Mouse (Mus musculus) forebrain, embryonic 10.5 days (tissue): ENCODE results near the gene Slc9a2. TPM values are rescaled to one million over a fixed set of nuclear protein-coding genes. Genes with fewer than 3 reads are reported as not detected.
A peak's percentile ranks its signal among the peaks of the same experiment; 100 is the strongest.

ENCODE experiments used
- DNase-seq: peaks from one replicate; pipeline ENCODE4 v3.0.0-alpha.2; 2017; ENCODE audit warnings: low spot score; ENCODE audit errors: extremely low spot score
- H3K27ac ChIP-seq: fragments of 300-500 bp; sonication (generic); 2 replicates; pipeline ENCODE4 v1.5.1; 2016; ENCODE audit warnings: mild to moderate bottlenecking
- H3K27me3 ChIP-seq: fragments of 300-500 bp; sonication (generic); 2 replicates; pipeline ENCODE4 v1.6.1; 2016; ENCODE audit warnings: mild to moderate bottlenecking; ENCODE audit not compliant: poor library complexity, severe bottlenecking
- H3K36me3 ChIP-seq: fragments of 300-500 bp; sonication (generic); replicated peaks from 2 replicates; pipeline ENCODE4 v1.6.1; 2016; ENCODE audit warnings: mild to moderate bottlenecking, moderate library complexity
- H3K4me1 ChIP-seq: fragments of 300-500 bp; sonication (generic); 2 replicates; pipeline ENCODE4 v1.6.1; 2016
- H3K4me3 ChIP-seq: fragments of 300-500 bp; sonication (generic); 2 replicates; pipeline ENCODE4 v1.5.1; 2016; ENCODE audit warnings: mild to moderate bottlenecking, moderate library complexity
- H3K9me3 ChIP-seq: fragments of 300-500 bp; sonication (generic); 2 replicates; pipeline ENCODE4 v1.6.1; 2016; ENCODE audit warnings: mild to moderate bottlenecking, moderate library complexity
- WGBS: fragments of 180-500 bp; shearing (Covaris S2); methylation state at CpG from one replicate; pipeline ENCODE4 v1.1.7; 2016; 5-methylcytosine and 5-hydroxymethylcytosine counted together
- polyA plus RNA-seq: library from polyadenylated mRNA; unstranded; fragments of >200 nt; fragmentation: Nextera tagmentation; extraction: Ambion mirVana; gene quantifications from 2 replicates; pipeline ENCODE4 v1.2.1, GENCODE M21; 2016

Gene Slc9a2
- polyA plus RNA-seq, 1 experiment from 2014 or later: not detected

- WGBS: 70% methylated on average over 2 of the region's 2 CpGs
- Histone ChIP-seq H3K4me1 (no peaks in the 10 kb centered on the region), H3K9me3 (peaks cover 8% of the 10 kb centered on the region; the same call in 1 of the 2 replicates), H3K27ac (no peak overlapping the region), H3K27me3 (no peaks in the 10 kb centered on the region), H3K36me3 (peaks cover 27% of the 10 kb centered on the region), H3K4me3 (no peak overlapping the region)
- DNase-seq: no peak
Measured at GRCm38 (mm10) chr1:40776102-40776501, 95.7 kb downstream of the Slc9a2 start.

GRCm38 (mm10) chr1:40776763-40777162 lies 96.4 kb downstream of the Slc9a2 start:
- 86% methylated on average over 3 of the region's 3 CpGs for WGBS
- H3K9me3 ChIP-seq: peaks cover 8% of the 10 kb centered on the region; the same call in 1 of the 2 replicates
- no peak overlapping the region for H3K4me3 ChIP-seq
- DNase-seq: no peak
- peaks cover 27% of the 10 kb centered on the region for H3K36me3 ChIP-seq
- H3K27ac ChIP-seq: no peak overlapping the region
- no peaks in the 10 kb centered on the region for H3K4me1 ChIP-seq
- no peaks in the 10 kb centered on the region for H3K27me3 ChIP-seq

- no peak for DNase-seq
- Histone ChIP-seq H3K36me3 (peaks cover 16% of the 10 kb centered on the region), H3K4me1 (no peaks in the 10 kb centered on the region), H3K9me3 (peaks cover 7% of the 10 kb centered on the region; the same call in 1 of the 2 replicates), H3K27me3 (no peaks in the 10 kb centered on the region), H3K27ac (no peak overlapping the region), H3K4me3 (no peak overlapping the region)
- 97% methylated on average over 7 of the region's 7 CpGs for WGBS
Measured at GRCm38 (mm10) chr1:40783450-40783849, 103.1 kb downstream of the Slc9a2 start.

GRCm38 (mm10) chr1:40784306-40784705 lies 103.9 kb downstream of the Slc9a2 start:
- WGBS: 93% methylated on average over 9 of the region's 9 CpGs
- Histone ChIP-seq H3K4me1 (peaks cover 3% of the 10 kb centered on the region), H3K36me3 (peaks cover 8% of the 10 kb centered on the region), H3K4me3 (no peak overlapping the region), H3K9me3 (no peaks in the 10 kb centered on the region), H3K27me3 (no peaks in the 10 kb centered on the region), H3K27ac (no peak overlapping the region)
- DNase-seq: no peak

- WGBS: 87% methylated on average over 11 of the region's 11 CpGs
- H3K4me1 ChIP-seq: peaks cover 18% of the 10 kb centered on the region
- DNase-seq: no peak
- no peaks in the 10 kb centered on the region for H3K27me3 ChIP-seq
- no peaks in the 10 kb centered on the region for H3K36me3 ChIP-seq
- no peak overlapping the region for H3K4me3 ChIP-seq
- H3K27ac ChIP-seq: no peak overlapping the region
- H3K9me3 ChIP-seq: no peaks in the 10 kb centered on the region
Measured at GRCm38 (mm10) chr1:40785876-40786445, 105.6 kb downstream of the Slc9a2 start.

GRCm38 (mm10) chr1:40788956-40789355 lies 108.6 kb downstream of the Slc9a2 start:
- 83% methylated on average over 6 of the region's 6 CpGs for WGBS

GRCm38 (mm10) chr1:40789666-40790233 lies 109.4 kb downstream of the Slc9a2 start:
- DNase-seq: no peak
- peaks cover 21% of the 10 kb centered on the region for H3K4me1 ChIP-seq
- no peaks in the 10 kb centered on the region for H3K36me3 ChIP-seq
- no peaks in the 10 kb centered on the region for H3K27me3 ChIP-seq
- no peaks in the 10 kb centered on the region for H3K9me3 ChIP-seq
- peak overlapping the region; percentile 82; the same call in 1 of the 2 replicates for H3K27ac ChIP-seq
- WGBS: 35% methylated on average over 5 of the region's 5 CpGs
- peak overlapping the region; percentile 73 for H3K4me3 ChIP-seq

More at GRCm38 (mm10) chr1:40788956-40789355, 108.6 kb downstream of the Slc9a2 start:
- no peak overlapping the region for H3K4me3 ChIP-seq
- peaks cover 21% of the 10 kb centered on the region for H3K4me1 ChIP-seq
- H3K27me3 ChIP-seq: no peaks in the 10 kb centered on the region
- no peak for DNase-seq
- no peaks in the 10 kb centered on the region for H3K36me3 ChIP-seq
- no peaks in the 10 kb centered on the region for H3K9me3 ChIP-seq
- H3K27ac ChIP-seq: no peak overlapping the region

- 6% methylated on average over 38 of the region's 38 CpGs for WGBS
- no peaks in the 10 kb centered on the region for H3K9me3 ChIP-seq
- H3K36me3 ChIP-seq: no peaks in the 10 kb centered on the region
- peak within 1 kb of the TSS; percentile 73 for H3K4me3 ChIP-seq
- no peaks in the 10 kb centered on the region for H3K27me3 ChIP-seq
- peaks cover 21% of the 10 kb centered on the region for H3K4me1 ChIP-seq
- DNase-seq: peak; percentile 92
- peak within 1 kb of the TSS; percentile 82 for H3K27ac ChIP-seq
Measured at GRCm38 (mm10) chr1:40790324-40791141, 110.2 kb downstream of the Slc9a2 start, which contains the start of gene Mfsd9. TSS of gene Mfsd9 (minus strand) at chr1:40790687.

- Histone ChIP-seq H3K36me3 (no peaks in the 10 kb centered on the region), H3K4me1 (peaks cover 6% of the 10 kb centered on the region), H3K27me3 (no peaks in the 10 kb centered on the region), H3K27ac (no peak overlapping the region), H3K9me3 (no peaks in the 10 kb centered on the region), H3K4me3 (no peak overlapping the region)
- WGBS: 97% methylated on average over 1 of the region's 1 CpGs
- no peak for DNase-seq
Measured at GRCm38 (mm10) chr1:40795508-40795907, 115.1 kb downstream of the Slc9a2 start.

GRCm38 (mm10) chr1:40797348-40797747 lies 117.0 kb downstream of the Slc9a2 start:
- no peak overlapping the region for H3K4me3 ChIP-seq

GRCm38 (mm10) chr1:40799121-40799520 lies 118.7 kb downstream of the Slc9a2 start:
- H3K27me3 ChIP-seq: no peaks in the 10 kb centered on the region
- no peaks in the 10 kb centered on the region for H3K36me3 ChIP-seq
- no peaks in the 10 kb centered on the region for H3K9me3 ChIP-seq
- 91% methylated on average over 8 of the region's 8 CpGs for whole genome bisulfite sequencing
- no peak overlapping the region for H3K27ac ChIP-seq
- H3K4me3 ChIP-seq: no peak overlapping the region
- H3K4me1 ChIP-seq: no peaks in the 10 kb centered on the region
- no peak for DNase-seq

More at GRCm38 (mm10) chr1:40797348-40797747, 117.0 kb downstream of the Slc9a2 start:
- Histone ChIP-seq H3K36me3 (no peaks in the 10 kb centered on the region), H3K9me3 (no peaks in the 10 kb centered on the region), H3K4me1 (no peaks in the 10 kb centered on the region), H3K27me3 (no peaks in the 10 kb centered on the region), H3K27ac (no peak overlapping the region)
- WGBS: 11% methylated on average over 5 of the region's 5 CpGs
- peak; percentile 48 for DNase-seq

GRCm38 (mm10) chr1:40800908-40801307 lies 120.5 kb downstream of the Slc9a2 start:
- no peak overlapping the region for H3K27ac ChIP-seq
- H3K4me1 ChIP-seq: no peaks in the 10 kb centered on the region
- no peaks in the 10 kb centered on the region for H3K36me3 ChIP-seq
- 87% methylated on average over 5 of the region's 5 CpGs for whole genome bisulfite sequencing
- H3K4me3 ChIP-seq: no peak overlapping the region
- DNase-seq: no peak
- H3K27me3 ChIP-seq: no peaks in the 10 kb centered on the region
- H3K9me3 ChIP-seq: no peaks in the 10 kb centered on the region

- no peak overlapping the region for H3K27ac ChIP-seq
- 25% methylated on average over 3 of the region's 3 CpGs for WGBS
Measured at GRCm38 (mm10) chr1:40802759-40803158, 122.4 kb downstream of the Slc9a2 start.

More at GRCm38 (mm10) chr1:40802759-40803158, 122.4 kb downstream of the Slc9a2 start:
- Histone ChIP-seq H3K4me1 (no peaks in the 10 kb centered on the region), H3K27me3 (no peaks in the 10 kb centered on the region), H3K4me3 (no peak overlapping the region), H3K36me3 (no peaks in the 10 kb centered on the region), H3K9me3 (no peaks in the 10 kb centered on the region)
- DNase-seq: no peak
